ENCODE assay signal across 9 mouse cellular contexts in the genomic region with DNA sequence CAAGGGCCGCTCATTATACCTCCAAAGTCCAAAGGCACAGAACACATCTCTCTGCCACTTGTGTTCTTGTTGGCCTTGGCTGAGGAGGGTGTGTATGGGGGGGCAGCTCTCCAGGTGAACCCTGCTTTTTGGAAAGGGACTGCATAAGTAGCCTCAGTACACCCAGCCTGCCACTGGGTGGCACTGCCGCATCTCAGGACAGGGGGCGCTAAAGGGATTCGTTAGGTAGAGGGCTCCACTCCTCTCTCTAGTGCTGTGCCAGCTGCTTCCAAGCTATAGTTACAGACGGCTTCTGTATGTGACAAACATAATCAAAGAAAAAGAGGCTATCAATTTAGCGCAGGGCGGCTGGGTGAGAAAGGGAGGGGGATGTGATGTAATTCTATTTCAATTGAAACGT. TPM values are rescaled to one million over a fixed set of nuclear protein-coding genes. Genes with fewer than 3 reads are reported as not detected.
A peak's percentile ranks its signal among the peaks of the same experiment; 100 is the strongest.
DNase-seq lines count a peak whose midpoint lies in the region; ATAC-seq and TF ChIP-seq lines count a peak whose summit lies in the region.
"Had no signal": no experiment of that assay in that cellular context is flagged by ENCODE, and none has a peak within 500 bp of the region (broad histone marks: within the 10 kb centered on the region; RNA-seq: fewer than 3 reads in every experiment).

No protein-coding gene starts in this region.

- no peak overlapping the region for H3K9ac ChIP-seq in ES-E14 (ENCODE audit: insufficient read depth, low read depth, low read length, poor library complexity, severe bottlenecking)
- H3K9ac ChIP-seq in forebrain, embryonic 16.5 days (replicated peaks; ENCODE audit: low read depth, low read length), result no peak overlapping the region
- H3K9ac ChIP-seq: limb, embryonic 15.5 days had no signal

- 2% methylated on average over 8 of the region's 8 CpGs for whole genome bisulfite sequencing in forebrain, embryonic 16.5 days

- peak; percentile 90 for ATAC-seq in forebrain, embryonic 16.5 days
- ATAC-seq in neutrophil, adult 5-6 weeks (ENCODE audit: extremely low read depth, insufficient number of reproducible peaks, low FRiP score, poor library complexity, severe bottlenecking), result peak; percentile 84

- H3K4me3 ChIP-seq in ES-E14 (ENCODE audit: insufficient read depth in 1 of 2, low read depth in 1 of 2, low read length in 2 of 2, poor library complexity in 1 of 2, severe bottlenecking in 1 of 2), result no peak overlapping the region
- no peak overlapping the region for H3K4me3 ChIP-seq in forebrain, embryonic 16.5 days (replicated peaks; ENCODE audit: low read length)
- H3K4me3 ChIP-seq: limb, embryonic 15.5 days had no signal

- H3K27me3 ChIP-seq in forebrain, embryonic 16.5 days (replicated peaks; ENCODE audit: control insufficient read depth, insufficient read depth, low read length), result peaks cover 16% of the 10 kb centered on the region

- H3K4me1 ChIP-seq in ES-E14 (ENCODE audit: control insufficient read depth in 2 of 2, insufficient read depth in 2 of 2, low read length in 2 of 2, poor library complexity in 1 of 2), result peaks cover 3 to 23% of the 10 kb centered on the region in 2 experiments; a peak in 3 of 4 replicates
- peaks cover 4% of the 10 kb centered on the region; the same call in 1 of the 2 replicates for H3K4me1 ChIP-seq in forebrain, embryonic 16.5 days (replicated peaks; ENCODE audit: control insufficient read depth, insufficient read depth, low read length)

- no peak overlapping the region for H3K27ac ChIP-seq in ES-E14 (ENCODE audit: insufficient read depth, low read depth, low read length, poor library complexity, severe bottlenecking)
- no peak overlapping the region for H3K27ac ChIP-seq in forebrain, embryonic 16.5 days (ENCODE audit: low read length)
- H3K27ac ChIP-seq: limb, embryonic 15.5 days had no signal

- in situ Hi-C loops in ES-E14 (cut with MboI; ENCODE audit: low sequenced_read_pairs in 2 of 2, unreplicated experiment in 2 of 2), result no loop called here

- no peaks in the 10 kb centered on the region for H3K36me3 ChIP-seq in ES-E14 (ENCODE audit: control insufficient read depth, insufficient read depth, low read length, poor library complexity, severe bottlenecking)
- H3K36me3 ChIP-seq in forebrain, embryonic 16.5 days (ENCODE audit: control insufficient read depth, insufficient read depth), result no peaks in the 10 kb centered on the region
- H3K36me3 ChIP-seq: limb, embryonic 15.5 days had no signal

- intact Hi-C loops in heart, postnatal 36 days (cut with DNase I), result loop anchor here (1.0 to 2.0 kb wide), 2 partner anchors 152 to 161 kb away; no protein-coding TSS in a partner anchor

- H3K9me3 ChIP-seq in ES-E14 (ENCODE audit: control insufficient read depth, insufficient read depth, low read depth, low read length), result no peaks in the 10 kb centered on the region
- no peaks in the 10 kb centered on the region for H3K9me3 ChIP-seq in forebrain, embryonic 16.5 days (ENCODE audit: control insufficient read depth, low read length)
- H3K9me3 ChIP-seq: limb, embryonic 15.5 days had no signal

- H3K4me2 ChIP-seq in forebrain, embryonic 16.5 days (ENCODE audit: low read length), result no peak overlapping the region
- H3K4me2 ChIP-seq: limb, embryonic 15.5 days had no signal

- DNase-seq in ES-E14 (ENCODE audit: low read depth, low spot score), result peak; percentile 71
- peak; percentile 70 for DNase-seq in cerebellum, adult 11 months
- DNase-seq in heart, postnatal 36 days, result peak; percentile 77 to 87
- peak; percentile 86 for DNase-seq in layer of hippocampus, adult 11-12 months (ENCODE audit: low spot score)
- peak; percentile 82 to 87 for DNase-seq in lung, adult 18-20 months
- DNase-seq in testis, postnatal 10 days (ENCODE audit: low spot score), result peak; percentile 91

TF ChIP-seq in ES-E14, 5 proteins besides CTCF, POLR2A, EP300 and RAD21:
- TF ChIP-seq HCFC1 (IDR thresholded peaks at IDR 0.05; ENCODE audit: borderline replicate concordance, insufficient read depth, low read length) (no peak), ZC3H11A (IDR thresholded peaks at IDR 0.05; ENCODE audit: borderline replicate concordance, low read depth, low read length) (peak; percentile 81; the same call in 1 of the 2 replicates)

RNA-seq across cellular contexts. Expression of a gene that starts 16.9 kb away (rescaled TPM):
- total RNA-seq in ES-E14 (2012; rRNA removed), result 0.31 and 0.53 TPM in 2 replicates
- not detected in 2 replicates for polyA plus RNA-seq in forebrain, embryonic 16.5 days (2015; fragmentation: Nextera tagmentation; extraction: Ambion mirVana)
- 1 to 10 TPM; 2.2 to 3.1 TPM for total RNA-seq in heart, postnatal 36 days (2021)
- not detected in 2 replicates for total RNA-seq in neutrophil, adult 5-6 weeks (2017)

RNA-seq across cellular contexts. Expression of a gene that starts 28.3 kb away (rescaled TPM):
- total RNA-seq in ES-E14 (2012; rRNA removed), result 0.98 and 1.1 TPM in 2 replicates
- polyA plus RNA-seq in forebrain, embryonic 16.5 days (2015; fragmentation: Nextera tagmentation; extraction: Ambion mirVana), result 0.39 and 0.55 TPM in 2 replicates
- 100 to 1,000 TPM; 988 to 990 TPM for total RNA-seq in heart, postnatal 36 days (2021)
- 0.12 TPM in 1 of 2 replicates, not detected in the other for total RNA-seq in neutrophil, adult 5-6 weeks (2017)

RNA-seq across cellular contexts. Expression of a gene that starts 56.9 kb away (rescaled TPM):
- total RNA-seq in ES-E14 (2012; rRNA removed), result 82.9 and 115 TPM in 2 replicates
- 18.8 and 21.9 TPM in 2 replicates for polyA plus RNA-seq in forebrain, embryonic 16.5 days (2015; fragmentation: Nextera tagmentation; extraction: Ambion mirVana)
- total RNA-seq in heart, postnatal 36 days (2021), result 10 to 100 TPM; 36.5 to 37.6 TPM
- total RNA-seq in neutrophil, adult 5-6 weeks (2017), result 104 and 121 TPM in 2 replicates

Comparison
In these comparisons a context has a peak if more than half of its experiments do, and no peak if none do; other contexts are left out.
1. RNA of a gene that starts 28.3 kb away (total RNA-seq): 988 to 990 TPM in heart, postnatal 36 days; 0.98 to 1.1 TPM in ES-E14 and 0.12 TPM in neutrophil, adult 5-6 weeks; every median in the first group is over 100 times any median in the second.
2. Peak in every context shown above with its lines, with median percentiles within 50 percentile points of each other: DNase-seq.